Mouse (Mus musculus): Measurements from ENCODE around the gene C2cd3.

C2cd3 gene

DNA sequence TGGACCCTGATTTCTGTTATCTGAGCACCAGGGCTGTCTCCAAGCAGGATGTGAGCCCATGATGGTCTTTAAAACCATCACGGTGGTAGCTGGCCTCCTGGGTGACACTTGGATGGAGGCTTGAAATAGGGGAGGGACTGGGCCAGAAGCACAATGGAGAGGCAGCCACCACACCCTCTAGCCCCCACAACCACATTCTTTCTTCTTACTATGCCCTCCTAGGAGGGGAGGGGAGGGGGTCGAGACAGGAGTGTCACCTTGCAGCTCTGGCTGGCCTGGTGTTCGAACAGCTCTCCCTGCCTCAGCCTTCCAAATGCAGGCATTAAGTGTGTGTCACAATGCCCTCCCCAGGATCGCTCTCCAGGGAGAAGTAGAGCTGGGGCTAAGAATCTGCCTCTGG is 125.4 kb downstream of the C2cd3 start:
- DNase-seq (ENCODE audit: low spot score in 2 of 2), result no peak

DNA sequence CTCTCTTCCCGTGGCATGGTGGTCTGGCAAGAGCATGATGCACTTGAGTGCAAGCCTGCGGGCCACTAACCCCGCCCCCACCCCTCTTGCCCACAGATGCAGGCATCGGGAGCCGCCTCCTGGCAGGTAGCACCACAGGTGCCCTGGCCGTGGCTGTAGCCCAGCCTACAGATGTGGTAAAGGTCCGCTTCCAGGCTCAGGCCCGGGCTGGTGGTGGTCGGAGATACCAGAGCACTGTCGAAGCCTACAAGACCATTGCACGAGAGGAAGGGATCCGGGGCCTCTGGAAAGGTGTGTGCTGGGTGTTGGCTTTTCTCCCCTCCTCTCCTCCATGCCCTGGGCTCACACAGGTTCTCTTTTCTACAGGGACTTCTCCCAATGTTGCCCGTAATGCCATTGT is 125.9 kb downstream of the C2cd3 start:
- DNase-seq (ENCODE audit: low spot score in 2 of 2), result no peak

DNA sequence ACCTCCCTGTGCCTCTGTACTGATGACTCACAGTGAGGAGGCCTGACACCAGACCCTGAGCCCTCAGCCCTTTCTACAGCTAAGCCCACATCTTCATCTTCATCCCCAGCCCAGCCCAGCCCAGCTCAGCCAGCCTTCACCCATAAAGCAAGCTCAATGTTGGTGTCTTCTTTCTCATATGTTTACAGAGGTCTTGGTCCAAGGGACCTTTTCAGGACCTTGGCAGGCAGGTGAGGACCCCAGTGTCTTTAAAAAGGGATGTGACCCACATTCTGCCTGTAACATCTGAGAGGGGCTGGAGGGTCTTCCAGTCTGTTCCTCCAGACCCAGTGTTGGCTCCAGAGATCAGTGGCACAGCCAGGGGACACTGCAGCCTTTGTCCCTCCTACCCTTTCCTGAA is 127.4 kb downstream of the C2cd3 start:
- no peak for DNase-seq (ENCODE audit: low spot score in 2 of 2)

DNA sequence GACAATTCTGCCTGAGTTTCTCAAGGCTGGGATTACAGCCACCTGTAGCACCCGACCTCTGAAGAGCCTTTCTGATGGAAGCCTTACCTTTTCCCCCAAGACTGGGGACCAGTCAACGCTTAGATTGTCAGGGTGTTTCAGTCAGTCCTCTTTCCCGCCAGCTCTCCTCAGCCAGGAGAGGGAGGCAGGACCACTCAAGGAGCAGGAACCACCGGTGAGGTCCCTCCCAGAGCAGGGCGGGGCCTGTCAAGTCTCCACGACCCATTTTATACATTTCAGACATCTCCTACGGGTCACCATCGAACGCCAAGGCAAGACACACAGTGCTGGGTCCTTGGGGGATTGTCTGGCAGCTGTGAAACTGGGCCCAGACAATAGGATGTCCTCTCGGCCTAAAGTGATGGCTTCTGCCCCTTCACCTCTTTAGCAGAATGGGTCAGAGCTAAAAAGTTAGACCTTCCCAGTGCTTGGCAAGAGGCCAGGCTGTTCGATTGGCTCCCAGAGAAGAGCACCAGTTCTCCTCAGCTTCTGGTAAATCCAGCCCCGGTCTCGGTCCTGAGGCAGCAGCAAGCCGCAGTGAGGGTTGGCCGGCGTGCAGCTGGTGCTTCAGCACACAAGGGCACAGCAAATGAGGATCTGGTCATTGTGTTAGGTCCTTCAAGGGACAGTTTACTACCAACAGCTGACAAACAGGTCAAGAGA is 128.4 kb downstream of the C2cd3 start:
- no peak for DNase-seq (ENCODE audit: low spot score in 2 of 2)

DNA sequence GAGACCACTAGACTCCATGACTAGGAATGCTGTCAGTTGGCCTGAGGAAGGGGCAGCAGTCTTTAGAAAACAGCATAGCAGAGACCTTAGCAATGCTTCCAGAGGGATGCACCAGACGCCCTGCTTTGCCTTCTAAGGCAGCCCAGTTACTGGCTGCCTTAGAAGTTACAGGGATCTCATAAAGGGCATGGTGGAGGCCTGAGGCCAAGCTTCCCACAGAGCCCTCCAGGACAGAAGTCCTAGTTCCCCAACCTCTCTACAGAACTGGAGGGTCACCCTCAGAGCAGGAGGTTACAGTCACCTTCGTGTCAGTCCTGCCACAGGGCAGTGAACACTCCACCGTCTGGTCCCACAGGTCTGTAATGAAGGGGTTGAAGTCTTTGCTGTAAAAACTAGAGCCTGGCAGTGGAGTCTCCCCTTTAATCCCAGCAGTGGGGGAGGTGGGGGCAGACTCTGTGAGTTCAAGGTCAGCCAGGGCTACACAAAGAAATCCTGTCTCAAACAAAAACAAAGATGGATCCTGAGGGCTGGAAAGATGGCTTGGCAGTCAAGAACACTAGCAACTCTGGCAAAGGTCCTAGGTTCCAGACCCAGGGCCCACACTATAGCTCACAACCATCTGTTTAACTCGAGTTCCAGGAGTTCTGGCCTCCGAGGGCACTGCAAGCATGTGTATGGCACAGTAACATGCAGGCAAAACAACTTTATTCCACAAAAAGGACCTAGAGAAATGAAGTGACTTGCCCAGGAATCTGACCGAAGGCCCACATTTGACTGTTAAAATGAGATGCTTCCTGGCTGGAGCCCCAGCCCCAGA is 129.2 kb downstream of the C2cd3 start:
- no peak for DNase-seq (ENCODE audit: low spot score in 2 of 2)

DNA sequence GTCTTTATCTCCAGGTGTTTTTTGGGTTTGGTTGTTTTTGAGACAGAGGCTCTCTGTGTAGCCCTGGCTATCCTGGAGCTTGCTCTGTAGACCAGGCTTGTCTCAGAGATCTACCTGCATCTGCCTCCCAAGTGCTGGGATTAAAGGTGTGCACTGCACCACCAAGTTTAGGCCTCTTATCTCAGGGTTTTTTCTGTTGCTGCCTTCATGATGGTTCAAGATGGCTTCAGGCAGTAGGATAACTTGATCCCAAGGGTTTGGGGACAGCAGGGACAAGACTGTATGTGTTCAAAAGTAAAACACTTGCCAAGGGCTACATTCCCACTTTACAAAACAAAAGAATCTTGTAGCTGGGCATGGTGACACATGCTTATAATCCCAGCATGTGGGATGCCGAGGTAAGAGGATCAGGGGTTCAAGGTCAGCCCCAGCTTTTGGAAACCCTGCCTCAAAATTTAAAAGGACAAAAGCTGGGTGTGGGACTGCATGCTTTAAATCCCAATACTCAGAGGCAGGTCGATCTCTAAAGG is 129.9 kb downstream of the C2cd3 start:
- DNase-seq (ENCODE audit: low spot score in 2 of 2), result no peak

DNA sequence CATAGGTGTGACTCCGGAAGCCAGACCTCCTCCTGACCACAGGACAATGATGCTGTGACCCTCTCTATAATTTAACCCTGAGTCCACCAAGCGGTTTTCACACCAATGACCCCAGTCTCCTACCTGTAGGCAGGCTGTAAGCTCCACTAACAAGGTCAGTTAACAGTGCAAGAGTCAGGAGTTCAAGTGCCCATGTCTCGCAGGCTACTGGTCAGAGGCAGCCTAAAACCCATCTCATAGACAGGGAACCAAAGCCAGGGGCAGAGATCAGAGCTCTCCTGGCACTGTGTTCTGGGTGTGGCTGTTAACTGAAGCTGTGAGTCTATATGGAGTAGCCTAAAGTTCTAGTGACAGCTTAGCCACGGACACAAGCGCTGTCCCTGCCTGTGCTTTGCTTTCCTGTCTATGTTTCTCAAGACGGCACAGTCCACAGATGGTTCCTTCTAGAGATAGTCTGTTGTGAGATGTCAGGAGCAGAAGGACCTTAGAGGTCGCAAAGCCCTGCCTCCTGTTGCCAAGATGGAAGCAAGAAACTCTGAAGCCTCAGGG is 130.4 kb downstream of the C2cd3 start:
- DNase-seq (ENCODE audit: low spot score in 2 of 2), result no peak

DNA sequence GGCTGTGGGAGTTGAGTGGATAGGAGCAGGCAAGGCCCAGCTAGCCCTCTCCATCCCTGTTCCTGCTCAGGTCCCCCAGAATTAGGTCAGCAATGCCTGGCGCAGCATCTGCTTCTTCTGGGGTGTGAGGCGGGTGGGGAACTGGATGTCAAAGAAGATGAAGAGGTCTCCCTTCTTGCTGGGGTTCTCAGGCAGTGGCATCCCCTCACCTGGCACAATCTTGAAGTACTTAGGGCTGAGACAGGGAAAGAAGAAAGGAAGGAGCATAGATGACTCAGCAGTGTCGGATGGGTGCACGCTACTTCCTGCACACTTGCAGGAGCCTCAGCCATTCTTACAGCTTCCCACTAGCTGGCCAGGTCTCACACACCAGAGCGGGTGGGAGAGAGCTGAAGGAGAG is 131.0 kb downstream of the C2cd3 start:
- no peak for DNase-seq (ENCODE audit: low spot score in 2 of 2)

DNA sequence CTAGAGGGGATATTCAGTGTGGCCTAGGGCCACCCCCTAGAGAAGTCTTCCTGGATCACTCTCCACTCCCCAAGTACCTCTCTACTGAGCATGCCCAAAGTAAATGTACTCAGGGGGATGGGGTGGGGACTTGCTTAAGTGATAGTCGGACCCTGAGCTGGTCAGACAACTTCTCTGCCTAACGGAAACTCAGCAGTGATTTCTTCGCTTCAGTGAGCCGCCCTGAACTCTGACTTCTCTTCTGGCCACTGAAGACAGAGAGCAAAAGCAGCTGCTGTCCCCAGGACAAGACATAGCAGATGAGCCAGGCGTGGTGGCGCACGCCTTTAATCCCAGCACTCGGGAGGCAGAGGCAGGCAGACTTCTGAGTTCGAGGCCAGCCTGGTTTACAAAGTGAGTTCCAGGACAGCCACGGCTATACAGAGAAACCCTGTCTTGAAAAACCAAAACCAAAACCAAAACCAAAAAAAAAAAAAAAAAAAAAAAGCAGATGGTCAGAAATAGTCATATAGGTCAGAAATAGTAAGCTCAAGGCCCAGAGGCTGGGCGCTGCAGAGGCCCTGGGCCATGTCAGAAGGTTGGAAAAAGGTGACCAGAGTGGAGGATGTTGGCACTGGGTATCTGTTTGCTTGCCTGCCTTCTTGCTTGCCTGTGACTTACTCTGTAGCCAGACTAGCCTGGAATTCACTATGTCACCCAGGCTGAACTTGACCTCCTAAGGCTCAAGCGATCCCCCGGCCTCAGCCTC is 132.9 kb downstream of the C2cd3 start:
- no peak for DNase-seq (ENCODE audit: low spot score in 2 of 2)

DNA sequence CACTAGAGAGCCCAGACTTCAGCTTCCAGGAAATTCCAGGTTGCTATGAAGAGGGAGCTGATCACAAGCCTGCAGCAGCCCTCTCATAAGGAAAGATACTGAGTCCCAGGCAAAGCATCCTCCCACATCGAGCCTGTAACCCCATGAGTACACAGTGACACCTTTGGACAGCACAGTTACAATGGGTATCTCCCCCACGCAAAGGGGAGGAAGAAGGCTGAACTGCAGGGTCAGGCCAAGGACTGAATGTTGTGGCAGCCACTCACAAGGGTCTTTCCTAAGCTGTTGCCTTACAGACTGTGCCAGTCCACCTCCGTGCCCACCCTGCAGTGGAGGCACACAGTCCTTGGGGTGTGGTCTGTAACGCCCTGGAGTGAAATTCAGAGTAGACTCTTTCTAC is 134.5 kb downstream of the C2cd3 start:
- DNase-seq (ENCODE audit: low spot score in 2 of 2), result no peak

DNA sequence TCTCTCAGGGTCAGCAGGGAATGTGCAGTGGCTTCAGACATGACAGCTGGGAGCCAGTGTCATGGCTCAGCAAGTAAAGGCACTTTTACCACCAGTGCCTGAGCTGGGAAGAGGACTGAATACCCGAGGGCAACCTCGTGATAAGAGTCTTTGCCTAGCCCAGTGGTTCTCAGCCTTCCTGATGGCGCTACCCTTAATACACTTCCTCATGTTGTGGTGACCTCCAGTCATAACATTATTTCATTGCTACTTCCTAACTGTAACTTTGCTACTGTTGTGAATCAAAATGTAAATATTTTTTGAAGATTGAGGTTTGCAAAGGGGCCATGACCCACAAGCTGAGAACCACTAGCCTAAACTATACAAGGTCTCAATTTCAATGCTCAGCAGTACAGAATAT is 136.6 kb downstream of the C2cd3 start:
- no peak for DNase-seq (ENCODE audit: low spot score in 2 of 2)

DNA sequence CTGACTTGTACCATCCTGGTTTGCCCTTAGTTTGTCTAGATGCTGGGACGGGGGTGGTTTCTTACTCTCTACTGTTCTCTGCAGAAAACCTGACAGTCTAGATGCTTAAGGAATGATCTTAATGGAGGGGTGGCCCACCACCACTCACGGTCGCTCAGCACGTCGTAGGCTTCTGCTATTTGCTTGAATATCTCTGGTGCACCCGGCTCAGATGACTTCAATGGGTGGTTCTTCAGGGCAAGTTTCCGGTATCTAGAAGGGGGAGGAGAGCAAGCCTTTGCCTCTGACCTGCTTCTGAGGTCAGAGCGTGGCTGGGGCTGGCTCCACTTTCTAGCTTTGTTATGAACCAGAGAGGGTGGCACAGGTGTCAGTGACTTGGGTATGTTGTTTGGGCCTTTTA is 139.6 kb downstream of the C2cd3 start:
- DNase-seq (ENCODE audit: low spot score in 2 of 2), result no peak

DNA sequence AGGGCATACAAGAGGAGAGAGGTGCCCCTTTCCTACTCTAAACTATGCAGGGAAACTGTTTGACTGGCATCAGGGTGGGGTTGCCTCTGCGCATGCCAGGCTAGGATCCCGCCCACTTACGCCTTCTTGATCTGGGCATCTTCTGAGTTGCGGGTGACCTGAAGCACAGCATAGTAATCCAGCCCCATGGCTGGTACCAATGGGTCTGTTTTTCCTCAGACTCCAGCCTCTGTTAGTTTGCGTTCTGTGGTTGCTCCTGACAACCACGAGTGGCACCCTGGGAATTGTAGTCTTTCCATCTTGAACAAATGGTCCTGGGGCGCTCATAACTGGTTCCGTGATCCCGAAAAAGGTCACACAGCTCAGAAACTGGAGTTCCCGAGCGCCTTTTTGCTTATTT is 142.5 kb downstream of the C2cd3 start, which contains the start of gene Dnajb13:
TSS of gene Dnajb13 (minus strand) at position 388 of the 400 bp plus-strand sequence.
- DNase-seq (ENCODE audit: low spot score in 2 of 2), result no peak

Measured in natural killer cell, adult 2 months (primary cell).